Mouse (Mus musculus) pancreas, adult 10 weeks (tissue): Measurements from ENCODE around the gene Fam19a2. TPM values are rescaled to one million over a fixed set of nuclear protein-coding genes. Genes with fewer than 3 reads are reported as not detected.

ENCODE experiments used
- polyA plus RNA-seq: library from polyadenylated mRNA; stranded (reverse); fragments of 350-450 nt; fragmentation: Illumina TruSeq; extraction: RNeasy Lipid Tissue Mini Kit (QIAGEN cat#74804); gene quantifications from one replicate; pipeline ENCODE4 v1.2.3, GENCODE M21; 2015; ENCODE audit warnings: low read depth, low replicate concordance; ENCODE audit not compliant: insufficient read depth

Gene Fam19a2
- polyA plus RNA-seq: not detected

GRCm38 (mm10) chr10:123263876-123264309, at the start of gene Fam19a2:
TSS of gene Fam19a2 (plus strand) at chr10:123263996.

Other genes with a start within 250 kb of the Fam19a2 start
- gene Mon2, start 187.5 kb upstream of the Fam19a2 start, polyA plus RNA-seq: 22.7 TPM
- 12.0 TPM for gene Usp15, start 67.0 kb upstream of the Fam19a2 start, polyA plus RNA-seq